Mouse (Mus musculus) layer of hippocampus, adult 8-10 months (tissue): Measurements from ENCODE around the gene Dctn2. TPM values are rescaled to one million over a fixed set of nuclear protein-coding genes. Genes with fewer than 3 reads are reported as not detected.
"Not testable (repeated sequence)": the region's sequence is repeated elsewhere in the genome, so short reads cannot be mapped to it uniquely, and the experiment has no call there.

Experiments used
- DNase-seq, 2 experiments: peaks; one replicate each; pipeline ENCODE4 v3.0.0; 2022; ENCODE audit warnings: low spot score in 2 of 2
- total RNA-seq, 4 experiments: library from RNA; stranded (reverse); gene quantifications; 2 replicates each; pipeline ENCODE4 v1.2.4; 2022

Gene Dctn2
- total RNA-seq, 4 experiments from 2014 or later, result 260 to 271 (median 262) TPM

DNA sequence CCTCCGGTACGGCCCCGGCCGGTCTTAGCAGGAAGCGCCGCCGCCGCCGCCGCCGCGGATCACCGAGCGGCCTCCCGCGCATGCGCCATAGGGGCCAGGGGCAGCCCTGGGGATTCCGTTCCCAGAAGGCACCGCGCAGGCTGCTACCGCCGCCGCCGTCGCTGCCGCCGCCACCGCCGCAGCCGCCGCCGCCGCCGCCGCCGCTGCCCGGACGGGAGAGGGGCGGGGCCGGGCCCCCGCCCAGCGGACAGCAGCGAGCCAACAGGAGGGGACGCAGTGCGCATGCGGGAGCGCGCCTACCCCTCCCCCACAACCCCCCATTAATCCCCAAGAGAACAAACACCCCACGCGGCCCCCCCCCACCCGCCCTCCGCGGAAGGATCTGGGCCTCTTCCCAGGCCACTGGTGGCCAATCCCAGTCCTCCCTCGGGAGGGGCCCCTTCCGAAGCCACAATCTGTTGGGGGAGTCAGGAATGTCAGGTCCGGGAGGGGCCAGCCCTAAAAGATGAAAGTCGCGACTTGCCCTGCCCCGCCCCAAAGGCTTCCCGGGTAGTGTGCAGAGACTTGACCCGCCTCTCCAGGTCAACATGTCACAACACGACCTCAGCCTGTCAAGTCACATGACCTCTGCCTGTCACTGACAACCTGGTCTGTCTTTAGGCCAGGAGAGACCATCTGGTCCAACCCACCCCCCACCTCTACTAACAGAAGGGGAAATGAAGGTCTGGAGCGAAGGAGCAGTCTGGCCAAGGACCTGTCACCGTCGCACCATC lies 22.8 kb downstream of the Dctn2 start, which contains the start of gene Mbd6:
Gene Mbd6 (minus strand): TSS at position 219 of the 773 bp plus-strand sequence.
- DNase-seq, result peak; percentile 82 to 85

DNA sequence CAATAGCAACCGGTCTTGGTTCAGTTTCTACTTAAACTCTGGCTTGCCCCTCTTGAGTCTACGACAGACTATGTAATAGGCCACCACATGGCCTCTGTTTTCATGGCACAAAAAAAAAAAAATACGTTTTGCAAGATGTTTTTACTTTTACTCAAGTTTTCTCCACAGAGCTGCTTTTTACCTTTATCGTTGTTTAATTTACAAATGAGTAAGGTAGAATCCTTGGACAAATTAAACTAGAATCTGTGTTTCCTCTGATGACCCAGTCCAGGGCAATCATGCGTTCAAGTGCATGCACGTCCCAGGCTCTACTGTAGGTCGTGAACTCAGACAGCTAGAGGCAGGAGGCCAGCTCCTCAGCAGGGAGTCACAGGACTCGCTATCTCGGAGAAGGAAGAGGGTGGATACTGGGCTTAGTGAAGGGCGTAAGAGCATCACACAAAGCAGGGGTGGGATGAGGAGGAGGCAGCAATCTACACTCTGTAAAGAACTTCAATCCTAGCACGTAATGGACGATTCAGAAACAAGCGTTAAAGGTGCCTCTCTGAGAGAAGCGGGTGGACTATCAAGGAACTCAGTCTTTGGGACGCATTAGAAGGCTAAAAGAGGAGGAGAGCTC lies 23.5 kb downstream of the Dctn2 start:
- peak in 1 of 2 experiments; percentile 45 for DNase-seq

DNA sequence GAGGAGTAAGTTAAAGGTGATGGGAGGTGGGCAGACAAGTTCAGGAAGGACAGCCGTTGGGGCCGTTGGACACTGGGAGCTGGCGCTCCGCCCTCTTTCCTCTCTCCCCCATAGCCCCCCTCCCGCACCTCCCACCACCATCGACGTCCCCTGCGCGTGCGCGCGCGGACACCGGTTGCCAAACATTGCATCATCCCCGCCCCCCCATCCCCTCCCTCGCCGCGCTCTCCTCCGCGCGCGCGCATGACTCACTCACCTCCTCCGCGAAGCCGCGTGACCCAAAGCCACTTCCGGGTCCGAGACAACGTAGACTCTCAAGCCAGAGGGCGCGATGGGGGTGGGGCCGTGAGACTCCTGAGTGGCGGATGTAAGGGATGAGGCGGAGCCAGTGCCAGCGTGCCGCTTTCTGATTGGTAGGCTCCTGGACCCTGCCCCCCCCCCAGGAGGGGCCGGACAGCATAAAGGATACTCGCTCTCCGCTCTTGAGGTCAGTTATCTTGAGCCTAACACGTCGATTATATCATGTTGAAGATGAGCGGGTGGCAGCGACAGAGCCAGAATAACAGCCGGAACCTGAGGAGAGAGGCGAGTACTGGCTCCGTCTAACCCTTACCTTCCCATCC lies 24.2 kb downstream of the Dctn2 start:
- peak; percentile 100 for DNase-seq

DNA sequence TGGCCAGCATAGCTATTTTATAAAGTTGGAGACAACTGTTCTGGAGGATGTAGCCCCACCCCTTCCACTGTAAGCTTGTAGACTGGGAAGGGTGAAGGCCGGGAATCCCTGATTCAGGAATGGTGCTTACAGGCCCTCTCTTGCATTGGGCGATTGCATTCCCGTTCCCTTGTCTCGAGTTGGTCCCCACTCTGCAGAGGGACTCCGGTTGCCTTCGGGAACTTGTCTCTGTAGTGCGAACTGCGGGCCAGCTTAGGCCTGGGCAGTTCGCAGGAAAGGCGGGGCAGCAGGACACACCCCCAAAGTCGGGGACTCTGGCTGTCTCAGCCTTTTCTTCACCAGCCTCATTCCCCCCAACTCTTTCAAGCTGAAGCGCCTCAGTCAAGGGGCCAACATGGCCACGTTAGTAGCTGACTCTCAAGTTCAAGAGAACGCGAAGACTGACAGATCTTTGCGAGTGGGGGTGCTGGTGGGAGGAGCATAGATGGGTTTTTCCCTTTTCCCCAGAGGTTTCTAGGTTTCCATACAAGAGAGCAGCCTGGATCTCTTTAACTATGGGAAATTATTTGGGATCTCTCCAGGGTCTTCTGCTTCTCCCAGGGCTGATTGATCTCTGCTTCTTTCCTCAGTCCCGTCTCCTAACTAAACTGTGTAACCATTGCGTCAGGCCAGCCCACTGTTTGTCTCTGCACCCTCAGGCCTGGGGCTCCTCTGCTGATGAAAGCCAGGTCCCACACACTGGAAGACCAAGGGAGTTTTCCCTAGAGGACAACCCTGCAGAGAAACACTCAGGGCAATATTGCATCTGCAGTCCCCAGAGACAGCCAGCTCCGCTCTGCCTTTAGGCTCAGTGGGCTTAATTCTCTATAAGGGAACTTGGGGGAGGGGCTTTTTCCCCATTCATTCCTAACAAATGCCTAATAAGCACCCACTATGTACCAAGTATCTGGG lies 25.0 kb downstream of the Dctn2 start:
- DNase-seq, result no peak

DNA sequence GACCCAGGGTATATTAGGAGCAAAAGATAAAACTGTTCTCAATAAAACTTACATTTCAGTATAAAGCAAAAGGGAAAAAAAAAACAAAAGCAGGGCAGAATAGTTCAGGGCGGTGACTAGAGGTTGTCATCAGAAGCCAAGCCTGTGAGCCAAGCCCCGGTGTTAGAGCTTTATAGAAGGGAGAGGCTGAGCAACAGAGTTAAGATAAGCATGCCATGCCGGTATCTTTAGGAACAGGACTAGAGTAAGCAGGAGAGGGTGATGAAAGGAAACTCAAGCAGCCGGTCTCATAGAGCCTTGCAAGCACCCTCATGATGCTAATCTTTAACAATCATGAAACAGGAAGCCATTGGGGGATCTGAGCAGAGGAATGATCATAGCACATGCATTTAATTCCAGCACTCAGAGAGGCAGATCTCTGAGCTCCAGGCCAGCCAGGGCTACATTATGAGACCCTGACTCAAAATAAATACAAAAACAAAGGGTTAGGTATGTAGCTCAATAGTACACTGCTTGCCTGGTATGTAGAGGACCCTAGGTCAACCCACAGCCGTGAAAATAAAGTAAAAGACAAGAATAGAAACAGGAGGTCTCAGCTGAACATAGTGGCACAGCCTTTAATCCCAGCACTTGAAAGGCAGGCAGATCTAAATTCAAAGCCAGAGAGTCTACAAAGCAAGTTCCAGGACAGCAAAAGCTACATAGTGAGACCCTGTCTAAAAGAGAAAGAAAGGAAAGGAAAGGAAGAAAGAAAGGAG lies 25.9 kb downstream of the Dctn2 start:
- no peak for DNase-seq

DNA sequence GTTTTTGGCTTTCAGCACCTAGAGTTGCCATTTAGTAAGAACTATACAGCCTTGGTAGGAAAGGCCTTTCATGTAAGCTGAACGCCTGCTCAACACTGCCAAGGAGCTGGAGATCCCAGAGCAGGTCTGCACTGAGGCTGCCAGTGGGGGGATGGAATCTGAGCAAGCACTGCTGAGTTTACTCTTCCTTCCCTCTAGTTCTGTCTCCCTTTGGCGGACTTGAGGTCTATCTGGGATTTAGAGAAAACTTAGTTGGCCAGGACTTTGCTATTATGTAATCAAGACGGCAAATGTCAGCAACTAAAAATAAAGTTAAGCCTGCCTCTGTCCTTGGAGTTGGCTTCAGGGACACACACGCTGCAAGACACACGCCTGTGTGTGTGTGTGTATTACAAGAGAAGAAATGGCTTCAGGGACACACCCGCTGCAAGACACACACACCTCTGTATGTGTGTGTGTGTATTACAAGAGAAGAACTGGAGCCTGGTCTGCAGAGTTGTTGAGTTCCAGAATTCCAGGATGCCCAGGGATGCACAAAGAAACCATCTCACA lies 26.9 kb downstream of the Dctn2 start:
- DNase-seq, result no peak

DNA sequence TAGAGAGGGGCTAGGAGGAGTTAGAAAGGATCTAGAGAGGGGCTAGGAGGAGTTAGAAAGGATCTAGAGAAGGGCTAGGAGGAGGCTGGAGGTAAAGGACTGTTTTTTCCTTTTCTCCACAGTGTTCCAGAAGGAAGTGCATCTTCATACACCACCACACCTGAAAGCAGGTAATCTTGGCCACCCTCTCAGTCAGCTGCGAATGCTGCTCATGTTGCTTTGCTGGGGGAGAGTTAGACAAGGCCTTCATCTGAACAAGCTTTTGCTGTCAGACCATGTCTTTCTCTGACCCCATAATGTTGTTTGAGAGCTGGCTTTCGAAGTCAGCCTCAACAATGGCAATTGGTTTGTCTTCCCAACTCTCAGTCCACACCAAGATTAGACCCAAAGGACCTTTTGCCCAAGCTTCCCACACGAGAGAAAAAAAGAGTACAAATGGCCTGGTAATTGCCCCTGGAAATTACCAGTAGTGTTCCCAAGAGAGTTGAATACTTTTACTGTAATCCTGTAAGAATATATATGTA lies 27.5 kb downstream of the Dctn2 start:
- no peak for DNase-seq

DNA sequence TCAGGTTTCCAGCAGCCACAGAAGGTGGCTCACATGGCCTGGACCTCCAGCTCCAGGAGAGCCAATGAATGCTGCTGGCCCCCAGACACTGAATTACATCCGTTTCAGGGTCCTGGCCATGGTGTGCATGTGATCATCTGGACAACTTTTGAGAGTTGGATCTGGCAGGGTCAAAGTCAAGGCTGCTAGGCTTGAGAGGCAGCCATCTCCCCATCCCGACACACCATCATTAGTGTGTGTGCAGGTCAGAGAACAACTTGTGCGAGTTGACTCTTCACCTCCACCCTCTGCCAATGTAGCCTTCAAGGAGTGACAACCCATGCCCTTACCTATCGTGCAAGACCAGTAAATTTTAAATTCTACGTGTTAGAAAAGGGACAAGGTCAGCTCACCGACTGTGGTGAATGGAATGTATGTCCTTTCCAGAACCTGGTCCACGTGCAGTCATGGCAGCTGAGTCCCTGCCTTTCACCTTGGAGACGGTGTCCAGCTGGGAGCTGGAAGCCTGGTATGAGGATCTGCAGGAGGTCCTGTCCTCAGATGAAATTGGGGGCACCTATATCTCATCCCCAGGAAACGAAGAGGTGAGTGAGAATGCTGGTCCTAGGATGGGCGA lies 28.8 kb downstream of the Dctn2 start:
- DNase-seq, result no peak

DNA sequence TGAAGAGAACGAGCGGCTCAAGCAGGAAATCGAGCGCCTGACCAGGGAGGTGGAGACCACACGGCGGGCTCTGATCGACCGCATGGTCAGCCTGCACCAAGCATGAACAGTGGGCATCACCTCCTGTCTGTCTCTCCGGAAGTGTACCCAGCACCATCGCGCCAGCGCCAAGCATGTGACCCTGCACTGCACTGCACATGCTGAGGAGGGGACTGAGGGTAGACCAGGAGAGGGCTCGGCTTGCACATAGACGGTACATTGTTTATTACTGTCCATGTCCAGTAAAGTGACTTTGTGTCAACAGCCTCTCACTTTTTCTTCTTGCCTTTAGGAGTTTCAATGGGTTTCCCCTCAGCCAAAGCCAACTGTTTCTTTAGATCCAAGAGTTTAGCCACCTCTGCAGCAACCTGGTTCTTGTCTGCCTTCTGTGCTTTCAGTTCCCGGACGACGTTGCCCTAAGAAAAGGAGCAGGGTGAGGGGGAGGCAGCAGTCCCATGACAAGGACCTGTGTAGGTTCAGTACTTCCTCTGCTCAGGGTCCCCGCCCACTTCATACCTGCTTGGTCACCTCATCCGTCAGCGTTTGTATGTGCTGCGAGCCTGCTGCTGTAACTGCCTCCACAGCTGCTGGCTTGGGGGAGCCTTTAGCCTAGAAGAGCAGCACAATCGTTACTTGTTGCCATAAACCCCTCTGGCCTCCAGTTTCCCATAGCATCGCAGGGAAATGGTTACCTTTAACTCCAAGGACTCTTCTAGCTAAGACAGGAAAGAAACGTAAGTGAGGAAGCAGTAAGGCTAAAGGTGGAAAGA lies 30.0 kb downstream of the Dctn2 start:
- DNase-seq, result no peak

DNA sequence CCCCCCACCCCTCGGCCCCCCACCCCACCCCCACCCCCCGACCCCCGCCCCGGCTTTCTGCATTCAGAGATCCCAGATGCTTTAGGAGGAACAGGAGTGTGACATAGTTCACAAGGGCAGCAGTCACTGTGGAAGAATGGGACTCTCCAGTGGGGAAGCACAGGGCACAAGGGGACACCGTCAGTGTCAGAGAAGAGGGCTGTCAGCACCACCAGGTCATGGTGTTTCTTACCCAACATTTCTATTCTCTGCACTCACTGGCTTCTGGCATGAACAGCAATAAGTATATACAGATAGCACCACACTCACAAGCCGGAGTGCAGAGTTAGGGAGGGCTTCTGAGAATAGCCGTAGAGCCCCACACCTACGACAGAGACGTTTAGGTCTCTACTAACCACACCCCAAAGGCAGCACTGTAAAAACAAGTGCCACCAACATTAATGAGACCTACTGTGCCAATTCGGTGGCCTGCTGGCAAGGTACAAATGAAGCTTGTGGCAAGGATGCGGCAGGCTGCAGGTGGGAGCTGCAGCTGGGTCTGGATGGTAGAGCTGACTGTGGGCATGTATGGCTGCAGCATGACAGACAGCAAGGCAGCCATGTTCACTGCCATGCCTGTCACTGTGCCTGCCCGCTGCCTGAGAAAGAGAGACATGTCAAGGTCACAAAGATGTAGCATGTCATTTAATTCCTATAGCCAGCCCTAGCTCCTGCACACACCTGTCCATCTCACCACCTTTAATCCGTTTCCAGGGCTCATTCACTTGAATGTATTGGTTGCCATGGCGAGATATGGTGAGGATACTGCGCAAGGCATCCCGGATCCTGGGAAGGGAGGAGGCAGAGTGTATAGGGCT lies 31.1 kb downstream of the Dctn2 start:
- no peak for DNase-seq

DNA sequence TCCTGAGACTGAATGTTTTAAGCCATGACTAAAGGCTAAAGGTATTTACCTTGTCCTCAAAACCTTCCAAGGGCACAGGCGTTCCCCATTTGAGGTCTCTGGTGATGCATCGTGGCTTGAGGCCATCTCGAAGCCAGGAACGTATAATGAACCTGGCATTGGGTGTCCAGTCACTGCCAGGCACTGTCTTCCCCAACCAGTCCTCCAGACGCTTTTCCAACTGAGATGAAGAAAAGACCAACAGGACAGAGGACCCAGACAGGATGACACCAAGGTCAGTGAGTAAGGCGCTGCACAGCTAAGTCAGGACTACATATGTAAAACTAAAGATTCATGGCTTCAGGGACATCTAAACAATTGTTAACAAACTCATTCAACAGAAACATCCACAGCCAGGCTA lies 34.2 kb downstream of the Dctn2 start:
- DNase-seq, result no peak

DNA sequence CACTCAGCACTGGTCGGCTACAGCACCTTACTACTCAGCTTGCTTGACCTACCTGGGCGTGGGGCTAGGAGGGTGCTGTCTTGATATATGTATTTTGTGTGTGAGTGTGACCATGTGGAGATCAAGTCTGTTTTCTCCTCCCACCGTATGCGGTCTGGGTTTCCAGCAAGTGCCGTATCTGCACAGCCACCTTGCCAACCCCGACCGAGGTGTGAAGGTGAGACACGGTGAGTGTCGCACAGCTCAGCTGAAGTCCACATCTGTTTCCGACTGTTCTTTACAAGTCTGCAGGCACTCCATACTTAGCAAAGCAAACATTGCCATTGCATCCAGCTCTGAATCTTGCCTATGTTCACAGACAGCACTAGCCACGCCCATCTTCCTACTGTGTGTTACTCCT lies 37.0 kb downstream of the Dctn2 start:
- no peak for DNase-seq

DNA sequence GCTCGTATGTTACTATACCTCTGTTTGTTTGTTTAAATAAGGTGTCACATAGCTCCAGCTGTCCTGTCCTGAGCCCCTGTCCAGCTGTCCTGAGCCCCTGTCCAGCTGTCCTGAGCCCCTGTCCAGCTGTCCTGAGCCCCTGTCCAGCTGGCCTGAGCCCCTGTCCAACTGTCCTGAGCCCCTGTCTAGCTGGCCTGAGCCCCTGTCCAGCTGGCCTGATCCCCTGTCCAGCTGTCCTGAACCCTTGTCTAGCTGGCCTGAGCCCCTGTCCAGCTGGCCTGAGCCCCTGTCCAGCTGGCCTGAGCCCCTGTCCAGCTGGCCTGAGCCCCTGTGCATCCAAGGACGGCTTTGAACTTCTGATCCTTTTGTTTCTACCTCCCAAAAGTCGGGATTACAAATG lies 43.0 kb downstream of the Dctn2 start:
- DNase-seq, result not testable (repeated sequence)

DNA sequence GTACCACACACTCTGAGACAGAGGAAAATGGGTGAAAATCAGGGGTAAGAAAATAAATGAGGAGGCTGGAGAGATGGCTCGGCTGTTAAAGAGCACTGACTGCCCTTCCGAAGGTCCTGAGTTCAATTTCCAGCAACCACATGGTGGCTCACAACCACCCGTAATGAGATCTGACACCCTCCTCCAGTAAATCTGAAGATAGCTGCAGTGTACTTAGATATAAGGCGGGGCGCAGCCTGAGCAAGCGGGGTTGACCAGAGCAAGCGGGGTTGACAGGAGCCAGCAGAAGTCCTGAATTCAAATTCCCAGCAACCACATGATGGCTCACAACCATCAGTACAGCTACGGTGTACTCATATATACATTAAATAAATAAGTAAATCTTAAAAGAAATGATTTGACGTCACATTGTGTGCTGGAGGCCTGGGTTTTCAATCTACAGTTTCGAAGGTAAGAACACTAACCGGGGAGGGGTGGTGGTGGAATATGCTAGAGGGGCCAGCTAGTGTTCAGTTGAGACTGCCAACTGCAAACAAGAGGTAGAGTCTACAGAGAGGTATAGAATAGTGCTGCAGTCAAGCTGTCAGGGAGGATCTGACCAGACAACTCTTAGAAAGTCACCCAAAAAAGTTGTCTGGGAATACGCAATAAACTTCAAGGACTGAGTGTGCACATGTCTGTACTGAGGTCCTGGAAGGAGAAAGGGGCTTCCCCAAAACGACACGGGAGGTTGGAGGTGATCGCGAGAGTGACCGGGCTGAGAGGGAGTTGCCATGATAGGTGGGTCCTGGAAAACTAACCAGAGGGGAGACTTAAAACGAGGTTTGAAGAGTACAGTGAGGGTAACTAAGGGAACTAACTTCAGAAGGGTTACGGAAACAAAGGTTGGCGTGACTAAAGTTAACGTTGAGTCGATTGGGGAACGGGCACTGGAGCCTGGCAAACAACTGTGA lies 44.6 kb downstream of the Dctn2 start:
- no peak for DNase-seq

DNA sequence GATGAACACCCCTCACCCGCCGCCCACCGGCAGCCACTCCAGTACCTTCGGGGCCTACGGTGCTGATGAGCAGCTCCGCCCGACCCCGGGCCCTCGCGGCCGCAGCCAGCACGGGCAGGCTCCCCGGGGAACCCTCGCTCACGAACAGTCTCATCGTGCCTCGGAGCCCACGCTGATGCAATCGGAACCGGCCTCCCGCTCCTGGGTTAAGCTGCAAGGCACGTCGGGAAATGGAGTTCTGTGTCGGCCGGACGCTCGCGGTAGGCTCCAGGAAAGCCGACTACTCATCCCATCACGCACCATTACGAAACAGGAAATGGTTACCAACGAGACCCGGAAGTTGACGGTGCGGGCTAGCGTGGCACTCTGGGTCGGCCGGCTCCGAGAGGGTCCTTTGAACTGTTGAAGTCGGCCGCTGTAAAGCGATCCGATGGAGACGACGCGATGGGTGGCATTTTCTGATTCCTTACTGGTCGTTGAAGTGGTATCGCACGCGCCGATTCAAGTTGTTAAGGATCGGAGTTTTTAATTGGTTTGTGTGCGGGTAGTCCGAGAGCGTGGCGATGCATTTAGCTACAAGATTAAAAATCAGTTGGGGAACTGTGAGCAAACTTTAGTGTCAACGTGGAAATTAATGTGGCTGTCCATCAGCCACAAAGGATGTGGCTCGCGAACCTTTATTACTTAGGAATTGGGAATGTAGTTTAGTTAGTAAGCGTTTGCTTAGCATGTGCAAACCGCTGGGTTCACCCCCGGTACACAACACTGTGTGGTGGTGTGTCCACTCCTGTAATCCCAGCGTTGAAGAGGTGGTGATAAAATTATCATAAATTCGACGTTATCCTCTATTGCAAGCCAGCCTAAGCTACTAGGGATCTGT lies 45.5 kb downstream of the Dctn2 start, which contains the start of gene Mars:
Gene Mars (minus strand): TSS at position 311 of the 880 bp plus-strand sequence.
- DNase-seq, result peak; percentile 95

DNA sequence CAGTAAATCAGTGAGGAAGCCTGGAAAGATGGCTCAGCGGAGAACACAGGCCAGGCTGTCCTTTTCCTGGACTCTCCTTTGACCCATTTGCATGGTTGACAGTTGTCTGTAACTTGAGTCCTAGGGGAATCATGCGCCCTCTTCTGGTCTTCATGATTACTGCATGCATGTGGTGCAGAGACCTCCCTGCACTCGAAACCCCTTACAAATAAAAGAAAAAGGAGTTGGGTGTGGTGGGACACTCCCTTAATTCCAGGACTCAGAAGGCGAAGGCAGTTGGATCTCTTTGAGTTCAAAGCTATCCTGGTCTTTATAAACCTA lies 46.1 kb downstream of the Dctn2 start:
- DNase-seq, result peak; percentile 57 to 82
